In genomic region chr1:172306885-172307284, GRCm38 (mm10) we compare ENCODE assay signal across 16 mouse cellular contexts. TPM values are rescaled to one million over a fixed set of nuclear protein-coding genes. Genes with fewer than 3 reads are reported as not detected.
DNase-seq lines count a peak whose midpoint lies in the region; ATAC-seq and TF ChIP-seq lines count a peak whose summit lies in the region.
"Had no signal": no experiment of that assay in that cellular context is flagged by ENCODE, and none has a peak within 500 bp of the region (broad histone marks: within the 10 kb centered on the region; RNA-seq: fewer than 3 reads in every experiment).

No protein-coding gene starts in this region.

- no peak for TF ChIP-seq CTCF in gastrocnemius, adult 2 months (IDR thresholded peaks at IDR 0.05)

- WGBS in embryonic facial prominence, embryonic 12.5 days = 76% methylated on average over 6 of the region's 6 CpGs
- 82% methylated on average over 6 of the region's 6 CpGs for WGBS in limb, embryonic 12.5 days

- peak overlapping the region; percentile 62; the same call in 1 of the 2 replicates for H3K27ac ChIP-seq in gastrocnemius, adult 2 months
- 0 out of 2 replicates have a peak overlapping the region, but pooled peaks have one; percentile 12 for H3K27ac ChIP-seq in embryonic facial prominence, embryonic 12.5 days
- H3K27ac ChIP-seq in limb, embryonic 12.5 days = peak overlapping the region; percentile 79

- H3K4me1 ChIP-seq in embryonic facial prominence, embryonic 12.5 days = peaks cover 17% of the 10 kb centered on the region
- peaks cover 50% of the 10 kb centered on the region for H3K4me1 ChIP-seq in limb, embryonic 12.5 days (replicated peaks)

- H3K4me3 ChIP-seq in gastrocnemius, adult 2 months = no peak overlapping the region
- H3K4me3 ChIP-seq in embryonic facial prominence, embryonic 12.5 days = no peak overlapping the region
- H3K4me3 ChIP-seq in limb, embryonic 12.5 days (replicated peaks) = no peak overlapping the region

- DNase-seq in gastrocnemius, adult 2 months = no peak
- DNase-seq in gastrocnemius, adult 8-10 months (ENCODE audit: low spot score in 2 of 2) = no peak
- DNase-seq in lung, postnatal 10 days = peak; percentile 16
- DNase-seq in lung, postnatal 4 days = no peak
- DNase-seq in liver = no peak
- DNase-seq in Muller cell, postnatal 12 days (ENCODE audit: inconsistent ontology term) = no peak
- DNase-seq: kidney, postnatal 10 days; spleen, adult 18-20 months; thymus, adult 2 months had no signal

- H3K36me3 ChIP-seq in embryonic facial prominence, embryonic 12.5 days = no peaks in the 10 kb centered on the region
- H3K36me3 ChIP-seq in limb, embryonic 12.5 days = no peaks in the 10 kb centered on the region

- intact Hi-C loops in gastrocnemius, adult 2 months (cut with DNase I) = loop anchor here (5.0 kb wide), 1 partner anchor 55 kb away; no protein-coding TSS in a partner anchor

- H3K9me3 ChIP-seq in embryonic facial prominence, embryonic 12.5 days = no peaks in the 10 kb centered on the region
- H3K9me3 ChIP-seq in limb, embryonic 12.5 days = no peaks in the 10 kb centered on the region

- H3K27me3 ChIP-seq in embryonic facial prominence, embryonic 12.5 days = no peaks in the 10 kb centered on the region
- H3K27me3 ChIP-seq in limb, embryonic 12.5 days = no peaks in the 10 kb centered on the region

- H3K4me2 ChIP-seq in embryonic facial prominence, embryonic 12.5 days (replicated peaks) = no peak overlapping the region
- no peak overlapping the region for H3K4me2 ChIP-seq in limb, embryonic 12.5 days

- no peak overlapping the region for H3K9ac ChIP-seq in embryonic facial prominence, embryonic 12.5 days
- H3K9ac ChIP-seq in limb, embryonic 12.5 days (replicated peaks) = no peak overlapping the region

- ATAC-seq in embryonic facial prominence, embryonic 12.5 days (ENCODE audit: insufficient number of reproducible peaks, insufficient read depth, low FRiP score, low TSS enrichment) = no peak
- no peak for ATAC-seq in limb, embryonic 12.5 days (ENCODE audit: insufficient number of reproducible peaks, insufficient read depth, low FRiP score, low TSS enrichment, low read depth)

RNA-seq across cellular contexts. Expression of gene Atp1a2, which starts 9.0 kb away (rescaled TPM):
- 1,000 to 10,000 TPM in 1 of 2 experiments, 100 to 1,000 TPM in 1; 838 to 1,060 TPM for total RNA-seq in gastrocnemius, adult 2 months (2021)
- 100 to 1,000 TPM; 819 to 944 (median 894) TPM for total RNA-seq in gastrocnemius, adult 8-10 months (2022)
- polyA plus RNA-seq in embryonic facial prominence, embryonic 12.5 days (2016; fragmentation: Nextera tagmentation; extraction: Ambion mirVana) = 4.5 and 4.7 TPM in 2 replicates
- 5.1 and 5.4 TPM in 2 replicates for polyA plus RNA-seq in limb, embryonic 12.5 days (2016; fragmentation: Nextera tagmentation; extraction: Ambion mirVana)
- total RNA-seq: megakaryocyte progenitor cell, adult 5-6 weeks had no signal

RNA-seq across cellular contexts. Expression of gene Kcnj9, which starts 22.2 kb away (rescaled TPM):
- total RNA-seq in gastrocnemius, adult 2 months (2021) = not detected
- total RNA-seq in gastrocnemius, adult 8-10 months (2022) = not detected
- polyA plus RNA-seq in embryonic facial prominence, embryonic 12.5 days (2016; fragmentation: Nextera tagmentation; extraction: Ambion mirVana) = 0.15 and 0.22 TPM in 2 replicates
- not detected in 2 replicates for polyA plus RNA-seq in limb, embryonic 12.5 days (2016; fragmentation: Nextera tagmentation; extraction: Ambion mirVana)
- total RNA-seq: gastrocnemius, postnatal 4 days; megakaryocyte progenitor cell, adult 5-6 weeks had no signal
- polyA plus RNA-seq: heart, embryonic 14.5 days; inflammation-experienced regulatory T-cells, adult 6 months had no signal

RNA-seq across cellular contexts. Expression of gene Kcnj10, which starts 34.1 kb away (rescaled TPM):
- total RNA-seq in gastrocnemius, adult 2 months (2021) = under 1 TPM in 1 of 2 experiments, not detected in 1; 0.06 TPM
- total RNA-seq in gastrocnemius, adult 8-10 months (2022) = under 1 TPM in 2 of 4 experiments, not detected in 2; 0.04 to 0.05 TPM
- polyA plus RNA-seq in embryonic facial prominence, embryonic 12.5 days (2016; fragmentation: Nextera tagmentation; extraction: Ambion mirVana) = 0.06 and 0.08 TPM in 2 replicates
- 0.04 and 0.05 TPM in 2 replicates for polyA plus RNA-seq in limb, embryonic 12.5 days (2016; fragmentation: Nextera tagmentation; extraction: Ambion mirVana)
- polyA plus RNA-seq: heart, embryonic 14.5 days had no signal

RNA-seq across cellular contexts. Expression of gene Igsf8, which starts 45.4 kb away (rescaled TPM):
- 1 to 10 TPM; 7.4 to 8.3 TPM for total RNA-seq in gastrocnemius, adult 2 months (2021)
- 10 to 100 TPM in 1 of 4 experiments, 1 to 10 TPM in 3; 7.3 to 10.5 (median 7.7) TPM for total RNA-seq in gastrocnemius, adult 8-10 months (2022)
- polyA plus RNA-seq in embryonic facial prominence, embryonic 12.5 days (2016; fragmentation: Nextera tagmentation; extraction: Ambion mirVana) = 45.4 and 45.8 TPM in 2 replicates
- 44.1 and 45.9 TPM in 2 replicates for polyA plus RNA-seq in limb, embryonic 12.5 days (2016; fragmentation: Nextera tagmentation; extraction: Ambion mirVana)

RNA-seq across cellular contexts. Expression of gene Atp1a4, which starts 48.7 kb away (rescaled TPM):
- total RNA-seq in gastrocnemius, adult 2 months (2021) = under 1 TPM; 0.20 to 0.43 TPM
- total RNA-seq in gastrocnemius, adult 8-10 months (2022) = under 1 TPM; 0.11 to 0.44 (median 0.27) TPM
- polyA plus RNA-seq in embryonic facial prominence, embryonic 12.5 days (2016; fragmentation: Nextera tagmentation; extraction: Ambion mirVana) = not detected in 2 replicates
- polyA plus RNA-seq in limb, embryonic 12.5 days (2016; fragmentation: Nextera tagmentation; extraction: Ambion mirVana) = not detected in 2 replicates
- total RNA-seq: layer of hippocampus, postnatal 25 days; megakaryocyte progenitor cell, adult 5-6 weeks had no signal
- polyA plus RNA-seq: inflammation-experienced regulatory T-cells, adult 6 months had no signal

Comparison
In these comparisons a context has a peak if more than half of its experiments do, and no peak if none do; other contexts are left out.
1. H3K27ac ChIP-seq: peak in every context shown above with its lines; median percentile 79 in limb, embryonic 12.5 days; 62 in gastrocnemius, adult 2 months; 12 in embryonic facial prominence, embryonic 12.5 days.